29 mouse cellular contexts compared by ENCODE assay signal in genomic region chr12:77928729-77929128, GRCm38 (mm10).
DNase-seq lines count a peak whose midpoint lies in the region; ATAC-seq and TF ChIP-seq lines count a peak whose summit lies in the region.
"Had no signal": no experiment of that assay in that cellular context is flagged by ENCODE, and none has a peak within 500 bp of the region (broad histone marks: within the 10 kb centered on the region; RNA-seq: fewer than 3 reads in every experiment).

No protein-coding gene starts in this region.

- ATAC-seq in cerebellum, adult (ENCODE audit: insufficient number of reproducible peaks, low FRiP score, low TSS enrichment), result no peak
- ATAC-seq in hindbrain, postnatal 0 days, result peak; percentile 79
- ATAC-seq in neural tube, embryonic 12.5 days (ENCODE audit: low FRiP score, low read depth), result peak; percentile 66
- ATAC-seq: CD4-positive, CD25-positive, alpha-beta regulatory T cell, adult 4 months; forebrain, embryonic 14.5 days; liver, embryonic 12.5 days; midbrain, embryonic 15.5 days had no signal

- H3K4me2 ChIP-seq in hindbrain, postnatal 0 days (ENCODE audit: low read depth, low read length), result no peak overlapping the region
- H3K4me2 ChIP-seq in neural tube, embryonic 12.5 days (replicated peaks), result no peak overlapping the region
- H3K4me2 ChIP-seq: embryonic facial prominence, embryonic 12.5 days; heart, embryonic 15.5 days; kidney, embryonic 15.5 days; limb, embryonic 13.5 days; liver, embryonic 12.5 days; midbrain, embryonic 15.5 days had no signal

- H3K4me3 ChIP-seq in hindbrain, postnatal 0 days (ENCODE audit: low read length), result no peak overlapping the region
- H3K4me3 ChIP-seq in hindbrain, embryonic 10.5 days, result no peak overlapping the region
- H3K4me3 ChIP-seq in neural tube, embryonic 12.5 days, result no peak overlapping the region
- H3K4me3 ChIP-seq: embryonic facial prominence, embryonic 12.5 days; heart, embryonic 10.5 days; heart, embryonic 15.5 days; kidney, embryonic 15.5 days; limb, embryonic 13.5 days; liver, embryonic 12.5 days; midbrain, embryonic 15.5 days had no signal

- H3K9me3 ChIP-seq in hindbrain, postnatal 0 days (ENCODE audit: low read length), result no peaks in the 10 kb centered on the region
- H3K9me3 ChIP-seq in hindbrain, embryonic 10.5 days, result no peaks in the 10 kb centered on the region
- no peaks in the 10 kb centered on the region for H3K9me3 ChIP-seq in neural tube, embryonic 12.5 days
- H3K9me3 ChIP-seq: embryonic facial prominence, embryonic 12.5 days; heart, embryonic 10.5 days; heart, embryonic 15.5 days; kidney, embryonic 15.5 days; limb, embryonic 13.5 days; liver, embryonic 12.5 days; midbrain, embryonic 15.5 days had no signal

- intact Hi-C loops in heart, postnatal 25 days (cut with DNase I), result no loop called here

- WGBS in hindbrain, postnatal 0 days, result 29% methylated on average over 4 of the region's 4 CpGs
- 75% methylated on average over 4 of the region's 4 CpGs for WGBS in hindbrain, embryonic 10.5 days
- WGBS in neural tube, embryonic 12.5 days, result 24% methylated on average over 4 of the region's 4 CpGs

- no peaks in the 10 kb centered on the region for H3K4me1 ChIP-seq in hindbrain, postnatal 0 days (ENCODE audit: insufficient read depth, low read length)
- 0 out of 2 replicates have a peak, but pooled peaks cover 3% of the 10 kb centered on the region for H3K4me1 ChIP-seq in hindbrain, embryonic 10.5 days (replicated peaks)
- peaks cover 7% of the 10 kb centered on the region; the same call in 1 of the 2 replicates for H3K4me1 ChIP-seq in neural tube, embryonic 12.5 days
- H3K4me1 ChIP-seq: embryonic facial prominence, embryonic 12.5 days; heart, embryonic 15.5 days; kidney, embryonic 15.5 days; limb, embryonic 13.5 days; liver, embryonic 12.5 days had no signal

- no peak overlapping the region for H3K27ac ChIP-seq in hindbrain, postnatal 0 days
- H3K27ac ChIP-seq in hindbrain, embryonic 10.5 days, result no peak overlapping the region
- H3K27ac ChIP-seq in neural tube, embryonic 12.5 days, result no peak overlapping the region
- H3K27ac ChIP-seq: embryonic facial prominence, embryonic 12.5 days; heart, embryonic 10.5 days; heart, embryonic 15.5 days; kidney, embryonic 15.5 days; limb, embryonic 13.5 days; liver, embryonic 12.5 days; macrophage; midbrain, embryonic 15.5 days had no signal

- no peak overlapping the region for H3K9ac ChIP-seq in hindbrain, postnatal 0 days (replicated peaks; ENCODE audit: low read length)
- no peak overlapping the region for H3K9ac ChIP-seq in neural tube, embryonic 12.5 days
- H3K9ac ChIP-seq: embryonic facial prominence, embryonic 12.5 days; heart, embryonic 15.5 days; kidney, embryonic 15.5 days; limb, embryonic 13.5 days; liver, embryonic 12.5 days; midbrain, embryonic 15.5 days had no signal

- H3K36me3 ChIP-seq in hindbrain, postnatal 0 days (ENCODE audit: insufficient read depth, low read length), result no peaks in the 10 kb centered on the region
- no peaks in the 10 kb centered on the region for H3K36me3 ChIP-seq in hindbrain, embryonic 10.5 days
- no peaks in the 10 kb centered on the region for H3K36me3 ChIP-seq in neural tube, embryonic 12.5 days
- H3K36me3 ChIP-seq: embryonic facial prominence, embryonic 12.5 days; heart, embryonic 10.5 days; heart, embryonic 15.5 days; kidney, embryonic 15.5 days; limb, embryonic 13.5 days; liver, embryonic 12.5 days; midbrain, embryonic 15.5 days had no signal

- DNase-seq in cerebellum, postnatal 25 days, result peak; percentile 4 to 8
- peak; percentile 65 for DNase-seq in hindbrain, postnatal 0 days (ENCODE audit: low spot score)
- DNase-seq in hindbrain, embryonic 10.5 days (ENCODE audit: low spot score), result no peak
- DNase-seq in brain, embryonic 14.5 days (ENCODE audit: low read depth), result peak; percentile 19
- no peak for DNase-seq in heart, postnatal 25 days (ENCODE audit: low spot score)
- DNase-seq: adrenal gland, postnatal 14 days; cerebellum, adult 8-10 months; gastrocnemius, postnatal 25 days; heart, adult 11 months; heart, postnatal 36 days; kidney, adult 18-20 months; kidney, postnatal 25 days; lung, adult 18-20 months; lung, postnatal 10 days; right cerebral cortex, adult 18-20 months; thymus, adult 2 months; thymus, postnatal 36 days had no signal

- TF ChIP-seq CTCF in hindbrain, postnatal 0 days (IDR thresholded peaks at IDR 0.05; ENCODE audit: low read depth), result no peak
- TF ChIP-seq CTCF in brain, embryonic 14.5 days (IDR thresholded peaks at IDR 0.05; ENCODE audit: borderline replicate concordance, extremely low read depth, insufficient read depth, insufficient read length), result no peak

- H3K27me3 ChIP-seq in hindbrain, postnatal 0 days (ENCODE audit: insufficient read depth, low read length), result no peaks in the 10 kb centered on the region
- H3K27me3 ChIP-seq in hindbrain, embryonic 10.5 days (ENCODE audit: insufficient read depth, poor library complexity, severe bottlenecking), result no peaks in the 10 kb centered on the region
- H3K27me3 ChIP-seq in neural tube, embryonic 12.5 days (replicated peaks), result no peaks in the 10 kb centered on the region
- H3K27me3 ChIP-seq: embryonic facial prominence, embryonic 12.5 days; heart, embryonic 15.5 days; kidney, embryonic 15.5 days; limb, embryonic 13.5 days; liver, embryonic 12.5 days; midbrain, embryonic 15.5 days had no signal

- TF ChIP-seq POLR2A in brain, embryonic 14.5 days (IDR thresholded peaks at IDR 0.05; ENCODE audit: borderline replicate concordance, extremely low read depth, insufficient read depth, insufficient read length, poor library complexity, severe bottlenecking), result no peak

Comparison
In these comparisons a context has a peak if more than half of its experiments do, and no peak if none do; other contexts are left out.
1. DNase-seq: peak in cerebellum, postnatal 25 days (2 of 2), hindbrain, postnatal 0 days (single experiment) and brain, embryonic 14.5 days (single experiment); none in hindbrain, embryonic 10.5 days (single experiment) and heart, postnatal 25 days (single experiment).